Mouse (Mus musculus): ENCODE data around the gene H2-T24. TPM values are rescaled to one million over a fixed set of nuclear protein-coding genes. Genes with fewer than 3 reads are reported as not detected.
A peak's percentile ranks its signal among the peaks of the same experiment; 100 is the strongest.
"Not testable (repeated sequence)": the region's sequence is repeated elsewhere in the genome, so short reads cannot be mapped to it uniquely, and the experiment has no call there.

Gene H2-T24
- total RNA-seq (2021): 4.6 and 6.4 TPM in 2 replicates
- long read RNA-seq, partial matches to known transcripts: 1 of 3 reads
- long read RNA-seq, other reads (novel, unspliced or antisense): 1 of 3 reads

GRCm38 (mm10) chr17:36020191-36021073, at the start of gene H2-T24:
Gene H2-T24 (minus strand): TSS chr17:36020560.
- peak; percentile 60 for DNase-seq

DNA sequence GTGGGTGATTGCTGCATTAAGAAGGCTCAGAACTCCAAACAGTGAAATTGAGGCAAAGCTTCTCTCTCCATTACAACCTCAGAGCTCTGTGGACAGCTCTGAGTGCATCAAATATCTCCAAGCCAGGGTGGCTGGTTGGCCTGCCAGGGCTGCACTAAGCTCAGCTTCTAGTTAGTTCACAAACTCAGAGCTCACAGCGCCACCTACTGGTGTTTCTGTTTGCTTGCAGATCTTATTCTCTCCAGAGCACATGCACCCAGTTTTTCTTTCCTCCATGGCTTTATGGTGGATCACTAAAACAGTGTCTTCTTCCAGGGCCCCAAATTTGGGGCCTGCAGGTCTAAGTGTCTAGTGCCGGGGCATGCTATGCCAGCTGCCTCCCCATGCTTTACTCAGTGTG, 40.5 kb upstream of the H2-T24 start:
- DNase-seq: peak; percentile 90

DNA sequence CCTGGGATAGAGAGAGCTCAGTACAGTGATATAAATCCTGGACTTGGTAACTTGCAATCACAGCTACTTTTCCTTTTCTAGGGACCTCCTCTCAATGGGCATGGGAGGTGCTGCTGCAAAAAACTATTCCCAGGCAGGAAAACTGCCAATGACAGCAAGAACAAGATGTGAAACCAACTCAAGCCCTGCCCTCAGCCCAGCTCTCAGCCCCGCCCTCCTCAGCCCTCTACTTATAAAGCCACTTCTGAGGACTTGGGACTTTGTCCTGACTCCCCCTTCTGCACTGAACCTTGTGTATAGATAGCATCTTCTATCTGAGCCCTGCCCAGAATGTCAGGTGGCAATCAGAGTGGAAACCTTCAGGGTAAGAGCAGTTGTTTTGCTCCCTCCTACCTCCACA, 38.0 kb upstream of the H2-T24 start, which contains the start of gene Gm11127:
Gm11127 (minus strand) TSS at position 10 of the 400 bp plus-strand sequence.
- not testable (repeated sequence) for DNase-seq

DNA sequence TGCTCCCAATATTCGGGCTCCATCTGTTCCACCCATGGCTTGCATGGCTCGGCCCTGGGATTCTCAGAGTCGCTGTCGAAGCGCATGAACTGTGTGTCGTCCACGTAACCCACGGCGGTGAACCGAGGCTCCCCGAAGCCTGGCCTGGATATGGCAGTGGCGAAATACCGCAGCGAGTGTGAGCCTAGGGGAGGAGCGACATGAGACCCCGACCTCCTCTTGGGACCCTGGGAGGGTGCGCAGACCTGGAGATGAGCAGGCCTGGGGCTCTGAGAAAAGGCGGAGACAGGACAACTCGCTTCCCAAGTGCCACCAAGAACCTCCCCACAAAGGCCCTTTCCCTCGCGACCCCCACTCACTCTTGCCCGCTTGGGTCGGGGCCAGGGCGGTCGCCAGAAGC, 37.6 kb upstream of the H2-T24 start:
- DNase-seq: not testable (repeated sequence)

DNA sequence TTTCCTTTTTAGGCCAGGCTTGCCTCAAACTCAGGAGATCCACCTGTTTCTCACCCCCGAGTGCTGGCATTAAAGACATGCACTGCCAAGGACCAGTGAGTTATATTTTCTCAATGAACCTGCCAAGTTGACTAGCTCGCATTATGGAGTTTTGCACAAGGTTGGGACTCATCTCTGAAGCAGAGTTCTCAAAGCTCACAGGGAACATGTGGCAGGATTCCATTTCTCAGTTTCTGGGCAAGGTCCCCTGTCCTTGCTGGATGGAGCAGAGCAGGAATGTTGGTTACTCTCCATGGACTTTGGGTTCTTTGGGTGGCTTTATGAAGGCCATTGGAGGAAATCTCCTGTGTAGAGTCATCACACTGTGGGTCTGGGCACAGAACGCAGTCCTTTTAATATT, 22.9 kb upstream of the H2-T24 start:
- DNase-seq: no peak

GRCm38 (mm10) chr17:36042610-36043169, 22.3 kb upstream of the H2-T24 start, which contains the start of the genes H2-T22 and Gm6034:
Gene H2-T22 (minus strand): TSS chr17:36042747.
Gene Gm6034 (plus strand): TSS chr17:36042961.
- peak; percentile 56 for DNase-seq

DNA sequence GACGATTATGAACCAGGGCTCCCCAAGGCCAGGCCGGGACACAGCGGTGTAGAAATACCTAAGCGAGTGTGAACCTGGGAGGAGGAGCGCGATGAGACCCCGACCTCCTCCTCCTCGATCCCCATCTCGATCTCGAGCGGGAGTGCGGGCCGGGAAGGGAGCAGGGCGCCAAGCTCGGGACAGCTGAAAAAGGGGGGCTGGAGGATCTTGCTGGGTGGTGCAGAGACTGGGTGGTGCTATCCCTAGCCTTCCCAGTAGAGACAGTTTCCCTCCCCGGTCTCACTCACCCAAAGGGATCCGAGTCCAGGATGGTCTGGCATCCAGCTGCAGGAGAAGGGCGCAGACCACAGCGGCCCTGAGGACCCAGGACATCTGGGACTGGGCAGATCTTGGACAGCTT, 21.7 kb upstream of the H2-T24 start:
- DNase-seq: not testable (repeated sequence)

DNA sequence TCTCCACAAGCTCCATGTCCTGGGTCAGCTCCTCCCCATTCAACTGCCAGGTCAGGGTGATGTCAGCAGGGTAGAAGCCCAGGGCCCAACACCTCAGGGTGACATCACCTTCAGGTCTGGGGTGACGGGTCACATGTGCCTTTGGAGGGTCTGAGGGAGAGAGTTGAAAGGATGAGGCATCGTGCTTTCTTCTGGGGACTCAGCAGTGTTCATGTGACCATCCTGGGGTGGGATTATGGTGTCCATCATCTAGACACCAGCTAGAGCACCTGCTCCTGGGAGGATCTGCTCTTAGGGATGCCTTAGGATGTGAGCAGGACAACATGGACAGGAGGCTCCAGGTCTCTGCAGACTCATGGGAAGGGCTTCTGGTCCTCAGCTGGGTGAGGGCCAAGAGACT, 20.2 kb upstream of the H2-T24 start:
- DNase-seq: not testable (repeated sequence)

GRCm38 (mm10) chr17:36036126-36036525, 15.8 kb upstream of the H2-T24 start:
- DNase-seq: not testable (repeated sequence)

DNA sequence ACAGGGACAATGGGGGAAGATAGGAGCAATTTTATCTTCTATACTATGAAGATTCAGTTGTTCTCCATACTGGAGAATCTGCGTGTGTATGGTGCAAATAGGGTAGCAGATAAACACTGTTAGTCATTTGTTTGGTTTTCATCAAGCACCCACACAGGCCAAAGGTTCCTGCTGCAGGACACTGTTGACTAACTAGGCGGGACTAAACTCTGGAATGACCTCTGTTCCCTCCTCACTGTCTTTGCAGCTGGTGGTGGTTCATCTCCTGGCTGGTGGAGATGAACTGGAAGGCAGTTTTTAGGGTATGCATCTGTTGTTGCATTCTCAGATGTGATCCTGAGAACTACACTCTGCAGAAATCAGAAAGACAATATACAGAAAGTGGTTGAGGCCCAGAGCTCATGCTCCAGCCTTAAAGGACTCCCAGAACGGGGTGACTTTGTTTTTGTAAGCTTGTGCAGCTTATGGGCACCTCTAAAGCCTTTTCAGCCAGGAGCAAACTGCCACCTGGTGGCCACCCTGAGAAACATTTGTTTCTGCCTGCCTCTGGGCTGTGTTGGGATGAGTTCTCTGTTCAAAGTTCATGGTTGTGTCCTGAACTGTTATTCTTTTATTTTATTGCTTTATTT, 14.8 kb upstream of the H2-T24 start:
- DNase-seq: peak; percentile 72

DNA sequence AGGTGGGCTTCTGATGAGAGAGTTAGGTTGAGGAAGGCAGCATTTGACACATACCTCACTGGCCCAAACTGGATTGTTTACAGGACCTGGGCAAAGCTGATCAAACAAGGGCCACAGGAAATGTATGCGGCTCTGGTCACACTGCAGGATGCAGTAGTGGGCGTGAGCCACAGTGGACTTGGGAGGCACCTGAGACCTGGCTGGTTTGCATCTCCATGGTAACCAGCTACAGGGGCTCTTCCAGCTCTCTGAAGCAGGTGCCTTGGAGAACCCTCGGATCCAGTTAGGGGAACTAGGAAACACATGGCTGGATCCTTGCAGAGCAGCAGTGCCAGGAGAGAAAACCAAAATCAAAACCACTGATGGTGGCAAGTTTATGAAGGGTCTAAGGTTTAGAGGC, 14.2 kb upstream of the H2-T24 start:
- DNase-seq: not testable (repeated sequence)

DNA sequence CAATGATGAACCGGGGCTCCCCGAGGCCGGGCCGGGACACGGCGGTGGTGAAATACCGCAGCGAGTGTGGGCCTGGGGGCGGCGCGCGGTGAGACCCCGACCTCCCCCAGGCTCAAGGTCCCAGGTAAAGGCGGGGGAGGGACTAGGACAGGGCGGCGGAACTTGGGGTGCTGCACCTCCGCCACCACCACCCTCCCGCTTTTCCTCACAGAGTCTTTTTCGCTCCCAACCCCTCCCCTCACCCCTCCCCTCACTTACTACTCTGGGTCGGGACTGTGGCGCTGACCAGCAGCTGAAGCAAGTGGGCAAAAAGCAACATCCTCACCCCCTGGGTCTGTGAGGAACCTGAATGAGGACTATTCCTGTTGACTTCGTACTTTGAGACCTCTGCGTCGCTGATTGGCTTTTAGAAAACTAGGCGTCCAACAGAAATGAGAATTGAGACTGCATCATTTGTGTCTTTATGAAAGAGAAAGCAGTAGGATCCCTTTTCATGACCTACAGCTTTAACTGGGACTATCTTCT, 12.1 kb upstream of the H2-T24 start, which contains the start of gene H2-T23:
H2-T23 (minus strand) TSS at position 505 of the 525 bp plus-strand sequence.
- DNase-seq: peak; percentile 46

- DNase-seq: peak; percentile 25
Observed at GRCm38 (mm10) chr17:36031583-36032331, 11.4 kb upstream of the H2-T24 start.

GRCm38 (mm10) chr17:36030703-36031582, 10.6 kb upstream of the H2-T24 start:
- not testable (repeated sequence) for DNase-seq

DNA sequence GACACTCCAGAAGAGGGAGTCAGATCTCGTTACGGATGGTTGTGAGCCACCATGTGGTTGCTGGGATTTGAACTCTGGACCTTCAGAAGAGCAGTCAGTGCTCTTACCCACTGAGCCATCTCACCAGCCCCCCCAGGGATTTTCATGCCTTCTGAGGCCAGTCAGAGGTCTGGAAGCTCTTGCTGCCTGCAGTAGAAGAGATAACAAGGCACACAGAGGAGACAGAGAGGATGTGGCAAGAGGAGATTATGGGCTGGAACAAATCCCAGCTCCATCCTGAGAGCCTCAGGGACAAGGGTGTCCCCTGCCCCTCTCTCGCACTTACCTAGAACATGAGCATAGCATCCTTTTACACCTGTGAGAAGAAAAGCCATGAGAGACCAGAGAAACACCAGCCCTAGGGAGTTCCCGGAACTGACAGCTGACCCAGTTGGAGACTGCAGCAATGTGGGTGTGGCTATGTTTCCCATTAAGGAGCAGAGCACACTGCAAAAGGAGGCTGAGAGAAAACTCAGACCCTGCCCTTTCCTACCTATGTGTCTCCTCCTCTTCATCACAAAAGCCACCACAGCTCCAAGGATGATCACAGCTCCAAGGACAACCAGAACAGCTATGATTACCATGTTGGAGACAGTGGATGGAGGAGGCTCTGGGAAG, 9.8 kb upstream of the H2-T24 start:
- DNase-seq: not testable (repeated sequence)

- no peak for DNase-seq
Observed at GRCm38 (mm10) chr17:36028879-36029619, 8.7 kb upstream of the H2-T24 start.

DNA sequence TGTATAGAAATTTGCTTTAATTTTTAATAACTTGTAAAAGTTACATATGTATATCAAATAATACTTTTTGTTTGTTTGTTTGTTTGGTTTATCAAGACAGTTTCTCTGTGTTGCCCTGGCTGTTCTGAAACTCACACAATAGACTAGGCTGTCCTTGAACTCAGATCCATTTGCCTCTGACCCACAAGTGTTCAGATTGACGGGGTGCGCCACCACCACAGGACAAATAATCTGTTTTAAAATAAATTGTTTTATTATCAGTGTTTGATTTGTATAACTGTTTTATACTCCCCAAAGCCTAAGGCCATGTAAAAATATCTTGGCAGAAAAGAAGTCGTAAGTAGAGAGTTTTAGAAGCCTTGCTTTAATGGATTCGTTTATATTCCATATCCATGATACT, 7.3 kb upstream of the H2-T24 start:
- no peak for DNase-seq

GRCm38 (mm10) chr17:36025901-36026300, 5.5 kb upstream of the H2-T24 start:
- no peak for DNase-seq

GRCm38 (mm10) chr17:36025197-36025596, 4.8 kb upstream of the H2-T24 start:
- no peak for DNase-seq

Measured in adrenal gland, postnatal 25 days (tissue).